Mouse (Mus musculus): ENCODE measurements around the gene Pex7. TPM values are rescaled to one million over a fixed set of nuclear protein-coding genes. Genes with fewer than 3 reads are reported as not detected.
A peak's percentile ranks its signal among the peaks of the same experiment; 100 is the strongest.

The Pex7 gene
- total RNA-seq, 2 experiments from 2014 or later = 19.5 to 47.6 TPM

GRCm38 (mm10) chr10:19884409-19884808 is 23.1 kb downstream of the Pex7 start:
- 0 out of 2 replicates have a peak, but pooled peaks have one; percentile 40 for ATAC-seq (ENCODE audit: poor library complexity, severe bottlenecking)

DNA sequence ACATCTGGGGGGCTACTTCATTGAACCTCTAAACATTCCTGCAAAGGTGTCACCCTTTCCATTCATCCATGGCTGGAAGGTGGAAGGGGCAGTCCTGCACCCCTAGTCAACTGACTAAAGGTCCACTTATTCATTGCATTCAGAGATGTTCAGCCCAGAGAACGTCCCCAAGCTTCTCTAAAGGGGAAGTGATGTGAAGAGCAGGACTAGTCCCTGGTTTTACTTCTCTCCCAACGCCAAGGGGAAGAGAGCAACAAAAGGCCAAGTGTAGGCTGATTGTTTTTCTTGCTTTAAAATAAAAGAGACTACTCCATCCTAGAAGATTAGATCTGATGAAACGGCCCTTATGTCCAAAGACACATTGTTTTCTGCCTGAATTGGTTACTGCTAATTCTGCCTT is 27.1 kb downstream of the Pex7 start:
- peak; percentile 33; the same call in 1 of the 2 replicates for ATAC-seq (ENCODE audit: poor library complexity, severe bottlenecking)

DNA sequence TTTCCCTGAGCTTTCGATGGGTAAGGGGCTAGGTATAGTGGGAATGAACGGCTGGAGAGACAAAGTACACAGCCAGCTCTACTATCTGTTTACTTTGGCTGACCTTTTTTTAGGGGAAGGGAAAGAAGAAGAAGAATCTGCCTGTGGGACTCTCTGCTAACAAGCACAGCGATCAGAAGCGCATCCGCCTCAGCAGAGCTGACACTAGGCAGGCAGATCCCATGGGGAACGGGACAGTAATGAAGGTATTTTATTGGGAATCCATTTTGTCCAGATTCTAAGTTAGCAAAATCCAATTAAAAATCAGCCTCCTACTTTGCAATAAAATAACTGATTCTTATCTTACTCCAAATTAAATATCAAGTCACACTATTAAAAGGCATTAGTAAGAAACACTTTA is 28.3 kb downstream of the Pex7 start:
- ATAC-seq (ENCODE audit: poor library complexity, severe bottlenecking) = no peak

DNA sequence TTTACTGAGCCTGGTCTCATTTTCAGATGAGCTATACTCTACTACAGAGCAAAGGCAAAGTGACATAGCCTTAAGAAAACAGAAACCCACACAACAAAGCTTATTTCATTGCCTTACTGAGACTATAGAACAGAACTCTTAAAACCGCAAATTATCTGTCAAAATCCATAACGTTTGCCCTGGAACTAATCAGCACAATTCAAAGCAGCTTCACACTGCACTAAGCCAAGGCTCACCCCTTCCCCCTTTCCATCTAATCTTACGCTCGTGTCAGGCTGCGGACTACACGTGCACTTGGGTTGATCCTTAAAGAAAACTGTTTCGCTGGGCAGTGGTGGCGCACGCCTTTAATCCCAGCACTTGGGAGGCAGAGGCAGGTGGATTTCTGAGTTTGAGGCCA is 29.8 kb downstream of the Pex7 start:
- ATAC-seq (ENCODE audit: poor library complexity, severe bottlenecking) = no peak

GRCm38 (mm10) chr10:19877257-19877656 is 30.2 kb downstream of the Pex7 start:
- ATAC-seq (ENCODE audit: poor library complexity, severe bottlenecking) = no peak

GRCm38 (mm10) chr10:19876669-19877068 is 30.8 kb downstream of the Pex7 start:
- ATAC-seq (ENCODE audit: poor library complexity, severe bottlenecking) = no peak

GRCm38 (mm10) chr10:19875346-19875745 is 32.1 kb downstream of the Pex7 start:
- ATAC-seq (ENCODE audit: poor library complexity, severe bottlenecking) = no peak

GRCm38 (mm10) chr10:19855597-19856306 is 51.7 kb downstream of the Pex7 start:
- no peak for ATAC-seq (ENCODE audit: poor library complexity, severe bottlenecking)

- ATAC-seq (ENCODE audit: poor library complexity, severe bottlenecking) = no peak
Measured at GRCm38 (mm10) chr10:19853609-19854008, 53.9 kb downstream of the Pex7 start.

GRCm38 (mm10) chr10:19852776-19853175 is 54.7 kb downstream of the Pex7 start:
- no peak for ATAC-seq (ENCODE audit: poor library complexity, severe bottlenecking)

DNA sequence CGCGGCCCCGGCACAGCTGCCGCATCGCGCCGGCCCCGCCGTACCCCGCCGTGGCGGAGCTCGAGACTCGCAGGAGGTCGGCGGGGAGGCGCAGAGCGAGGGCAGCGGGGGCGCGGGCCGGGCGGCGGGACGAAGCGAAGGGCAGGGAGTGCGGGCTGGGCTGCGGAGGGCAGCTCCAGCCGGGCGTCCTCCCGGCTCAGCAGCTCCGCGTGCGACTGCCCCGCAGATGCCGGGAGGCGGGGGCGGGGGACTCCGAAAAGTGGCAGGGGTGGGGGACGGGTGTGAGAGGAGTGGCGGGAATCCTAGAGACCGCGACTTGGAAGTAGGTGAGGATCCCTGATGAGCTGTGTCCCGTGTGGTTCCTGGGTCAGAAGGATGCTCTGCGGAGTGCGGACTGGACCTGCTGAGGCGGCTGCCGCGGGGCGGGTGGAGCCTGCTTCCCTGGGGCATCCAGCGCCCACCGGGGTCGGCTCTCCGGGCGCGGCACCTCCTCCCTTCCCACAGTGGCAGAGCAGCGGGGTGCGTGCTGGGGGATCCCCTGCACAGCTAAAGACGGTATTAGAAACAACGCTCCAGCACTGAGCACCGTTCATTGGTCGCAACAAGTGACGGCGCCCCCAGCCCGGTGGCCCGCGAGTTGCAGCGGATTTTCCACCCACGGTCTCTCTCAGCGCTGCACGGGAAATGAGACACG is 56.3 kb downstream of the Pex7 start, which contains the start of gene Slc35d3:
Slc35d3 (minus strand) TSS at position 462 of the 694 bp plus-strand sequence.
- ATAC-seq (ENCODE audit: poor library complexity, severe bottlenecking) = 0 out of 2 replicates have a peak, but pooled peaks have one; percentile 27

GRCm38 (mm10) chr10:19850544-19850997 is 56.9 kb downstream of the Pex7 start:
- ATAC-seq (ENCODE audit: poor library complexity, severe bottlenecking) = peak; percentile 64

DNA sequence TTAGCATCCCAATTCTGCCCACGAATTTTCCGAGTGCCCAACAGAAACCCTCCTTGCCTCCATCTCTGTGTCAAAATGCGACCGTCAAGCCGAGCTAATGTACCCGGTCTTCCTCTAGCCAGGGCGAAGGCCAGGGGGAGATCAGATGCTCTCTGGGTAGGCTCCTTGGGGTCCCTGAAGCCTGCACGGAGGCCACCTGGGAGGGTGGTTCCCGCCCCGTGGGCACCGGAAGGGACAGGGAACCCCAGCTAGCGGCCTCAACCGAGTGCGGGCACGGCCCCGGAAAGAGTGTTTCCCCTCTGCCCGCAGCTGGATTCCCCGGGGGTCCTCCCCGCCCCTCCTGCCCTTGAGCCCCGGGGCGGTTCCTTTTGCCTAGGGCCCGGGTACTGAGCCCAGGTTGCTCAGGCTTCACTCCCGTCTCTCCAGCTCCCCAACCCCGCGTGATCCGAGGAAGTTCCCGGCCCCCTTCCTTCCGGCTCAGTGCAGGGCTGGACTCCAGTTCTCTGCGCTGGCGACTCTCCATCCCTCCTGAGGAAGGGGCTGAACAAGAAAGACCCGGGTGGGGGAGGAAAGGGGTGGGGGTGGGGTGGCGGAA is 57.6 kb downstream of the Pex7 start:
- 0 out of 2 replicates have a peak, but pooled peaks have one; percentile 25 for ATAC-seq (ENCODE audit: poor library complexity, severe bottlenecking)

GRCm38 (mm10) chr10:19848928-19849770 is 58.3 kb downstream of the Pex7 start:
- no peak for ATAC-seq (ENCODE audit: poor library complexity, severe bottlenecking)

DNA sequence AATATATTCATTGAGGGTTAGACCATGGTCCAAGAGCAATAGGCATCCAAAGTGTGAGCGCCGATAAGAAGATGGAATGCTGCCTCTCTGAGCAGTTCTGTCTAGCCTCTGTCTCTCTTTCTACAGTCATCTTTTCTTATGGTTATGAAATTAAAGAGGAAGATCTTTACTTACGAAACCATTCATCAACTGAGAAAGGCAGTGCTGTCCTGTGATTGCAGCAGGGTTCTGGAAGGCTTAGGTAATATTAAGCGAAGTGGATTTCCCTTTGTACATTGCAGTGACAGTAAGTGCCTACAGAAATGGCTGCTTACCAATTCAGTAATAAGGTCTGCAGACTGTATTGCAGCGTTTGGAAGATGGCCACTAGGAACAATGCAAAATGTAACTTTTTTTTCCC is 67.7 kb downstream of the Pex7 start:
- ATAC-seq (ENCODE audit: poor library complexity, severe bottlenecking) = peak; percentile 64

GRCm38 (mm10) chr10:19835887-19836710 is 71.4 kb downstream of the Pex7 start:
- no peak for ATAC-seq (ENCODE audit: poor library complexity, severe bottlenecking)

- no peak for ATAC-seq (ENCODE audit: poor library complexity, severe bottlenecking)
Measured at GRCm38 (mm10) chr10:19834222-19834621, 73.3 kb downstream of the Pex7 start.

DNA sequence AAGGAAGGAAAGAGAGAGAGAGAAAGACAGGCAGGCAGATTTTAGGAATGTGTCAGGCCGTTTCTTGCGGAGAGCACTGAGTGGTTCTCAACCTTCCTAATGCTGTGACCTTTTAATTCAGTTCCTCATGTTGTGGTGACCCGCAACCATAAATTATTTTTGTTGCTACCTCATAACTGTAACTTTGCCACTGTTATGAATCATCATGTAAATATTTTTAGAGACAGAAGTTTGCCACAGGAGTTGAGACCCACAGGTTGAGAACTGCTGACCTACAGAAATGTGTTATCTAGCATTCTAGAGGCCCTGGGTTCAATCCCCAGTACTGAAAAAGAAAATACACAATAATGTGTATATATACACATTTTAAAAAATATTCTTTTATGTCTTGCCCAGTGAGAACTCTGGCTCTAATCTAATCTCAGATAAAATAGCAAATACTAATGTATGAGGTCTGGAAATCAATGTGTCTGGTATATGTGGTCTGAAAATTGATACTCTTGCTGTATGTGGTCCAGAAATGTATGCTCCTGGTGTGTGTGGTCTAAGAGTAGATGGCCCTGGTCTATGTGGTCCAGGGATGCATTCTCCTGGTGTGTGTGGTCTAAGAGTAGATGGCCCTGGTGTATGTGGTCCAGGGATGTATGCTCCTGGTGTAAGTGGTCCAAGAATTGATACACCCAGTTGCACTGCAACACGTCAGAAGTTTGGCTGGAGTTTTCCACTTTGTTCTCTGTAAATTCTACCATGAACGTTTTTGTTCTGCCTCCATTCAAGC is 76.2 kb downstream of the Pex7 start:
- no peak for ATAC-seq (ENCODE audit: poor library complexity, severe bottlenecking)

- ATAC-seq (ENCODE audit: poor library complexity, severe bottlenecking) = no peak
Measured at GRCm38 (mm10) chr10:19820986-19821385, 86.5 kb downstream of the Pex7 start.
